Mouse (Mus musculus): ENCODE measurements around the gene Iqsec1. TPM values are rescaled to one million over a fixed set of nuclear protein-coding genes. Genes with fewer than 3 reads are reported as not detected.

The Iqsec1 gene
- polyA plus RNA-seq, 1 experiment from 2014 or later = 5.1 TPM

DNA sequence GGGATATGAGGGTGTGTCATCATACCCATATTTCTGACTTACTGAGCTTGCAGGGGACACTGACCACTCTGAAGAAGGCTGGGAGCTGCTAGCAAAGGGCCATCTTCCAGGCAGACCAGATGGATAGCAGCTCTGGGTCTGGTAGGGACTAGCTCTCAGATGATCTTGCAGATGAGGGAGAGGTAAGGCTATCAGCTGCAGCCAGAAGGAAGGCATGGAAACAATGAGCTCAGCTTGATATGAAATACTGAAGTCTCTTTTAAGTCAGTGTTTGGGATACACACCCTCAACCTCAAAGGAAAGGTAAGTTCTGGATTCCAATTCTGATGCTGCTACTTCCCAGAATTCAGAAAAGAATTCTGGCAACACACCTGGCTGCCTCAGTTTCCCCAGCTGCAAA, 239.5 kb downstream of the Iqsec1 start:
- no peaks in the 10 kb centered on the region for H3K9me3 ChIP-seq (ENCODE audit: control insufficient read depth, low read length)
- DNase-seq (ENCODE audit: low spot score) (no peak), ATAC-seq (ENCODE audit: low FRiP score, low TSS enrichment) (no peak)
- H3K36me3 ChIP-seq (ENCODE audit: control insufficient read depth, insufficient read depth, low read length) = no peaks in the 10 kb centered on the region
- no peaks in the 10 kb centered on the region for H3K27me3 ChIP-seq (ENCODE audit: control insufficient read depth, insufficient read depth, low read length)
- no peaks in the 10 kb centered on the region for H3K4me1 ChIP-seq (replicated peaks; ENCODE audit: control insufficient read depth, insufficient read depth)
- H3K4me3 ChIP-seq (ENCODE audit: low read depth, low read length) = no peak overlapping the region
- H3K4me2 ChIP-seq (replicated peaks; ENCODE audit: low read depth) = no peak overlapping the region
- H3K27ac ChIP-seq (replicated peaks) = no peak overlapping the region
- TF ChIP-seq CTCF (IDR thresholded peaks at IDR 0.05; ENCODE audit: low read depth) = no peak
- no peak for TF ChIP-seq EP300 (optimal IDR thresholded peaks at IDR 0.05)
- no peak overlapping the region for H3K9ac ChIP-seq (ENCODE audit: low read length)

DNA sequence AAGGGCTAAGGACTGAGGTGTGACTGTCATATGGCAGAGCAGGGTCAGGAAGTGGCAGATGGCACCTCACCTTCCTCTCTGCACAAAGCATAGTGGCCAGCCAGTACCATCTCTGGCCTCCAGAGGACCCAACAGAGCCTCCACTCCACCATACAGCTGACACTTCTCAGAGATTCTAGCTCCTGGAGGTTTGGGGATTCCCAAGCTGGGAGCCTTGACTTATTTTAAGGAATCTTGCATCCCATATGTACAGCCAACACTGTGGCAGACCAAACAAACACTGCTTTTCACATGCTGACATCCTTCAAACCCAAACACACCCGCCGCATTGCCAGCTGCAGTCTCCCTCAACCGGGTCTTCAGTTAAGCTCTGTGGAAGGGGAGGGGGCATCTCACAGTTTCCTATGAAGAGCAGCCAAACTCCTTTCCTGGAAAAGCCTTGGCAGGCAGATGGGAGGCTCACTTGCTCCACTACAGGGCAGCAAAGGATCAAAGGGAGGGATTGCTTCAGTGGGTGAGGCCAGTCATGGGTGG, 242.1 kb downstream of the Iqsec1 start:
- Histone ChIP-seq H3K27ac (replicated peaks) (no peak overlapping the region), H3K9me3 (ENCODE audit: control insufficient read depth, low read length) (no peaks in the 10 kb centered on the region), H3K4me1 (replicated peaks; ENCODE audit: control insufficient read depth, insufficient read depth) (no peaks in the 10 kb centered on the region), H3K4me2 (replicated peaks; ENCODE audit: low read depth) (no peak overlapping the region), H3K9ac (ENCODE audit: low read length) (no peak overlapping the region), H3K27me3 (ENCODE audit: control insufficient read depth, insufficient read depth, low read length) (no peaks in the 10 kb centered on the region), H3K36me3 (ENCODE audit: control insufficient read depth, insufficient read depth, low read length) (no peaks in the 10 kb centered on the region), H3K4me3 (ENCODE audit: low read depth, low read length) (no peak overlapping the region)
- no peak for TF ChIP-seq EP300 (optimal IDR thresholded peaks at IDR 0.05)
- TF ChIP-seq CTCF (IDR thresholded peaks at IDR 0.05; ENCODE audit: low read depth) = peak; percentile 49
- WGBS = 35% methylated on average over 3 of the region's 3 CpGs
- ATAC-seq (ENCODE audit: low FRiP score, low TSS enrichment) = peak; percentile 45; the same call in 1 of the 2 replicates
- DNase-seq (ENCODE audit: low spot score) = no peak

DNA sequence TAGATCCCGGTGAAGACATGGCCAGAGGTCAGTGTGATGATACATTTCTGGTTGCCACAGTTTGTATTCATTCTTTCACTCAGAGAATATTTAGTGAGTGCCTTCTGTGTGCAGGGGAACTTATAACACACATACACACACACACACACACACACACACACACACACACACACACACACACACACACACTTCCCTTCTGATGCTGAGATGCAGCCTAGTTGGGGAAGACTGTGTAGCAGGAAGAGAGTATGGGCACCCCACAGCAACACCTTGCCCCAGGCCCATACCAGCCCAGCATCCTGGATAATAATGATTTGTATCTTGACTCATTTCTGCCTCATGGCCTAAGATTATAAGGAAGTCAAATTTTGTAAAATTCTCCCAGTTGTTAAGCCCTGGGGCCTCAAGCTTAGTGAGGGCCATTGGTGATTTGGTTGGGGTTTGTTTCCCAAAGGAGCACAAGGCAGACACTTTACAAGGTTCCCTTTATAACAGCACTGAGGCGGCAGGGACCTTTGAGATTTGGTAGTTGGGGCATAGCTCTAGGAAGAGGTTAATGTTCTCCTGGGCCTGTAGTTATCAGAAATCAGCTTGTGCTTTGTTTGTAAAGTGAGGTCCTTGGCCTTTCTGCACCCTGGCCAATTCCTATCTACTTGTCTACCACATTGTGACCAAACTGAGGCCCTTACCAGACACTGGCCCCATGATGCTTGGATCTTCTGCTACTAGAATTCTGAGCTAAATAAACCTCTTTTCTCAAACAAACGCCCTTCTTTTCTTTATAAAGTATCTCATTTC, 242.9 kb downstream of the Iqsec1 start:
- Histone ChIP-seq H3K9me3 (ENCODE audit: control insufficient read depth, low read length) (no peaks in the 10 kb centered on the region), H3K4me1 (replicated peaks; ENCODE audit: control insufficient read depth, insufficient read depth) (no peaks in the 10 kb centered on the region), H3K9ac (ENCODE audit: low read length) (no peak overlapping the region), H3K36me3 (ENCODE audit: control insufficient read depth, insufficient read depth, low read length) (no peaks in the 10 kb centered on the region), H3K4me3 (ENCODE audit: low read depth, low read length) (no peak overlapping the region), H3K4me2 (replicated peaks; ENCODE audit: low read depth) (no peak overlapping the region), H3K27me3 (ENCODE audit: control insufficient read depth, insufficient read depth, low read length) (no peaks in the 10 kb centered on the region), H3K27ac (replicated peaks) (no peak overlapping the region)
- no peak for TF ChIP-seq CTCF (IDR thresholded peaks at IDR 0.05; ENCODE audit: low read depth)
- TF ChIP-seq EP300 (optimal IDR thresholded peaks at IDR 0.05) = no peak
- no peak for DNase-seq (ENCODE audit: low spot score)
- 58% methylated on average over 3 of the region's 3 CpGs for WGBS
- no peak for ATAC-seq (ENCODE audit: low FRiP score, low TSS enrichment)

DNA sequence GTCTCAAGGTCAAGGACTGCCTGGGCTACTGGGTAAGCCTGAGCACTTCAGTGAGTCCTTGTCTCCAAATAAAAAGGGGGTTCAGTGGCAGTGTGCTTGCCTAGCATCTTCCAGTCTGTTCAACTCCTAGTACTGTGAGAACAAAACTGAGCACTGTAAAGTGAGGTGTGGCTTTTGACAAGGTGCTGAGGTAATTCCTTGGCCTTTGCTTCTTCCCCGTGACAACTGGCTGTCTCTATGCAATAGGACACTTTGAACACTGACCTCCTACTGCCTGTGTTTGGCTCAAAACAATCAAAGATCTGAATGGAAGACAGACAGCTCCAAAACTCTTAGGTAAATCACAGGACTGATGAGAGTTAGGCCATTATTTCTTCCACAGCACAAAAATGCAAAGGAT, 246.0 kb downstream of the Iqsec1 start:
- no peak overlapping the region for H3K27ac ChIP-seq (replicated peaks)
- H3K4me1 ChIP-seq (replicated peaks; ENCODE audit: control insufficient read depth, insufficient read depth) = no peaks in the 10 kb centered on the region
- no peaks in the 10 kb centered on the region for H3K9me3 ChIP-seq (ENCODE audit: control insufficient read depth, low read length)
- ATAC-seq (ENCODE audit: low FRiP score, low TSS enrichment) (no peak), DNase-seq (ENCODE audit: low spot score) (no peak)
- no peak overlapping the region for H3K4me3 ChIP-seq (ENCODE audit: low read depth, low read length)
- H3K4me2 ChIP-seq (replicated peaks; ENCODE audit: low read depth) = no peak overlapping the region
- WGBS = 63% methylated on average over 1 of the region's 1 CpGs
- no peaks in the 10 kb centered on the region for H3K27me3 ChIP-seq (ENCODE audit: control insufficient read depth, insufficient read depth, low read length)
- H3K9ac ChIP-seq (ENCODE audit: low read length) = no peak overlapping the region
- H3K36me3 ChIP-seq (ENCODE audit: control insufficient read depth, insufficient read depth, low read length) = no peaks in the 10 kb centered on the region
- TF ChIP-seq CTCF (IDR thresholded peaks at IDR 0.05; ENCODE audit: low read depth) (no peak), EP300 (optimal IDR thresholded peaks at IDR 0.05) (no peak)

DNA sequence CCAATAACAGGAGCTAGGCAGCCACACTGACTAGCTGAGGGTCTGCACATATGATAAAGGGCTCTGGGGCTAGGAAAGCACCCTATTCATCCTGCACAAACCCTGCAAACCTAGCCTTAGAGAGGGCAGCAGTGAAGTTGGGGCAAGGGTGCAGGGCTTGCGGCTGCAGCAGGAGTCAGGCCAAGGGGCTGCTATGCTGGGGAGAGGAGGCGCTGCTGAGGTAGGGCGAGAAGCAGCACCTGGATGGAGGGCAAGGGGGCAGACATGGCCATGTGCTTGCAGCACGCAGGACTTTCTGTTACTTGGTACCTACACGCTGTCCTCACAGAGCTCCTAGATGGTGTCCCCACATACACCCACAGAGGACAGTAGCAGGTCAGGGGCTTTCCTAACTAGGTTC, 246.8 kb downstream of the Iqsec1 start:
- DNase-seq (ENCODE audit: low spot score) (no peak), ATAC-seq (ENCODE audit: low FRiP score, low TSS enrichment) (no peak)
- Histone ChIP-seq H3K4me1 (replicated peaks; ENCODE audit: control insufficient read depth, insufficient read depth) (0 out of 2 replicates have a peak, but pooled peaks cover 2% of the 10 kb centered on the region), H3K9ac (ENCODE audit: low read length) (no peak overlapping the region), H3K36me3 (ENCODE audit: control insufficient read depth, insufficient read depth, low read length) (no peaks in the 10 kb centered on the region), H3K4me3 (ENCODE audit: low read depth, low read length) (no peak overlapping the region), H3K27me3 (ENCODE audit: control insufficient read depth, insufficient read depth, low read length) (no peaks in the 10 kb centered on the region), H3K9me3 (ENCODE audit: control insufficient read depth, low read length) (no peaks in the 10 kb centered on the region), H3K27ac (replicated peaks) (no peak overlapping the region), H3K4me2 (replicated peaks; ENCODE audit: low read depth) (no peak overlapping the region)
- TF ChIP-seq EP300 (optimal IDR thresholded peaks at IDR 0.05) (no peak), CTCF (IDR thresholded peaks at IDR 0.05; ENCODE audit: low read depth) (no peak)
- 85% methylated on average over 5 of the region's 5 CpGs for WGBS

DNA sequence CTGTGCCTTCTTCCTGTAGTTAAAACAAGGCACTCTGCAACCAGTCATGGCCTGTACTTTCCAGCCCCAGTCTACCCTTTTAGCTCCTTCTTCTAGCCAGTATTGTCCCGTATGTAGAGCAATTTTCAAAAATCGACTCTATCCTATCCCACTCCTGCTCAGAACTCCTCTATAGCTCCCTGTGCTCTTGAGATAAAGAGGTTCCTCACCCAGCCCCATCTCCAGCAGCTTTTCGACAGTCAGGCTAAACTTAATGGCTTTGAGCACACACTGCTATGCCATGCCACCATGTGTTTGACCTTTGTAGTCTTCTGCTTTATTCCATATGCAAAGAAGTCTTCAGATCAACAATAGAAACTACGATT, 247.4 kb downstream of the Iqsec1 start:
- no peaks in the 10 kb centered on the region for H3K36me3 ChIP-seq (ENCODE audit: control insufficient read depth, insufficient read depth, low read length)
- no peak overlapping the region for H3K4me2 ChIP-seq (replicated peaks; ENCODE audit: low read depth)
- WGBS = 75% methylated on average over 4 of the region's 4 CpGs
- H3K27ac ChIP-seq (replicated peaks) = no peak overlapping the region
- DNase-seq (ENCODE audit: low spot score) = no peak
- H3K4me3 ChIP-seq (ENCODE audit: low read depth, low read length) = no peak overlapping the region
- peaks cover 2% of the 10 kb centered on the region; the same call in 1 of the 2 replicates for H3K4me1 ChIP-seq (replicated peaks; ENCODE audit: control insufficient read depth, insufficient read depth)
- H3K27me3 ChIP-seq (ENCODE audit: control insufficient read depth, insufficient read depth, low read length) = no peaks in the 10 kb centered on the region
- no peak for ATAC-seq (ENCODE audit: low FRiP score, low TSS enrichment)
- H3K9ac ChIP-seq (ENCODE audit: low read length) = no peak overlapping the region
- H3K9me3 ChIP-seq (ENCODE audit: control insufficient read depth, low read length) = no peaks in the 10 kb centered on the region
- TF ChIP-seq CTCF (IDR thresholded peaks at IDR 0.05; ENCODE audit: low read depth) = no peak
- no peak for TF ChIP-seq EP300 (optimal IDR thresholded peaks at IDR 0.05)

Measured in stomach, postnatal 0 days (tissue).